Mouse (Mus musculus) midbrain, embryonic 11.5 days (tissue): Measurements from ENCODE around the gene Msl1. TPM values are rescaled to one million over a fixed set of nuclear protein-coding genes. Genes with fewer than 3 reads are reported as not detected.

Experiments used
- ATAC-seq: fragments of 200-750 bp; cut with Nextera tagmentation; 2 replicates; pipeline ENCODE4 v1.8.0; 2017; ENCODE audit warnings: moderate TSS enrichment, moderate library complexity; ENCODE audit not compliant: low FRiP score
- DNase-seq: peaks from one replicate; pipeline ENCODE4 v3.0.0; 2015; ENCODE audit warnings: low spot score; ENCODE audit errors: missing footprints
- H3K27ac ChIP-seq: fragments of 300-500 bp; sonication (generic); 2 replicates; pipeline ENCODE4 v1.5.1; 2014; ENCODE audit warnings: low read depth, low read length
- H3K27me3 ChIP-seq: fragments of 300-500 bp; sonication (generic); 2 replicates; pipeline ENCODE4 v1.6.1; 2014; ENCODE audit warnings: mild to moderate bottlenecking, low read length, moderate library complexity, mixed read lengths; ENCODE audit not compliant: control insufficient read depth, insufficient read depth
- H3K36me3 ChIP-seq: fragments of 300-500 bp; sonication (generic); 2 replicates; pipeline ENCODE4 v1.6.1; 2014; ENCODE audit warnings: mild to moderate bottlenecking, low read length, moderate library complexity, mixed read lengths; ENCODE audit not compliant: control insufficient read depth, insufficient read depth
- H3K4me1 ChIP-seq: fragments of 300-500 bp; sonication (generic); 2 replicates; pipeline ENCODE4 v1.6.1; 2014; ENCODE audit warnings: low read length; ENCODE audit not compliant: control insufficient read depth, insufficient read depth
- H3K4me2 ChIP-seq: fragments of 300-500 bp; sonication (generic); 2 replicates; pipeline ENCODE4 v1.6.1; 2014; ENCODE audit warnings: mild to moderate bottlenecking, moderate library complexity
- H3K4me3 ChIP-seq: fragments of 300-500 bp; sonication (generic); 2 replicates; pipeline ENCODE4 v1.5.1; 2014; ENCODE audit warnings: low read depth, low read length
- H3K9ac ChIP-seq: fragments of 300-500 bp; sonication (generic); 2 replicates; pipeline ENCODE4 v1.6.1; 2014; ENCODE audit warnings: low read length
- H3K9me3 ChIP-seq: fragments of 300-500 bp; sonication (generic); 2 replicates; pipeline ENCODE4 v1.6.1; 2016; ENCODE audit warnings: low read length; ENCODE audit not compliant: control insufficient read depth
- WGBS: fragments of 180-500 bp; shearing (Covaris S2); extraction: QIAGEN DNeasy Blood & Tissue Kit; methylation state at CpG from one replicate; pipeline ENCODE4 v1.1.7; 2014; 5-methylcytosine and 5-hydroxymethylcytosine counted together
- polyA plus RNA-seq: library from polyadenylated mRNA; unstranded; fragments of >200 nt; fragmentation: Nextera tagmentation; extraction: Ambion mirVana; gene quantifications from 2 replicates; pipeline ENCODE4 v1.2.1, GENCODE M21; 2014

Gene Msl1
- polyA plus RNA-seq, 1 experiment from 2014 or later = 24.0 TPM

DNA sequence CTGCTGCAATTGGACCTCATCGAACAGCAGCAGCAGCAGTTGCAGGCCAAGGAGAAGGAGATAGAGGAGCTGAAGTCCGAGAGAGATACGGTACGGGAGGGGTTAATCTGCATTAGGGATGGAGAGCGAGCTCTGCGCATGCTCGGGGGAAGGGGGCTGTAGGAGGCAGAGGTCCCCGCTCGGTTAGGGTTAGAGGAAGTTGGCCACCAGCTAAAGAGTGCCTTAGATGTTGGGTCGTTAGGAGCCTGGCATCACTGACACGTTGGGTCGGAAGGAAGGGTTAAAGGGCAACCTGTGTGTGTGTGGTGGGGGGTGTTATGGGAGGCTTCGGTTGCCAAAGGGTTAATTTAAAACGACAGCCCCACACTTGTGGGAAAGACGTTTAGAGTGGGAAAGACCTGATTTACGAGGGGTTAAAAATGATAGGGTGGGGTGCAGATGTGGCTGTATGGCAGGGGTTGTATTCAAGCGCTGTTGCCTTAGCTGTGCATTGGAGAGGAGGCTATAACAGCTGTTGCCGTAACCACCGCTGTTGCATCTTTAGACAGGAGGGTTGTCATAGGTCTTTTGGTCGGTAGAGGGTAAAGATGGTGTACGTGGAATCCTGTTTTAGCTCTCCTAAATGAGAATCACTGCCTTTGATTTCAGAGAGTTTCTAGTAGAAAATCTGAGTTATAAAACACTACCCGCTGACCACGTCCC is 1.4 kb downstream of the Msl1 start:
- peaks cover 27% of the 10 kb centered on the region for H3K4me1 ChIP-seq
- peak overlapping the region; percentile 99 for H3K27ac ChIP-seq
- peak overlapping the region; percentile 99 for H3K9ac ChIP-seq
- no peaks in the 10 kb centered on the region for H3K9me3 ChIP-seq
- H3K4me2 ChIP-seq = peak overlapping the region; percentile 69
- ATAC-seq (peak; percentile 59), DNase-seq (peak; percentile 99)
- WGBS = 5% methylated on average over 23 of the region's 23 CpGs
- peaks cover 9% of the 10 kb centered on the region; the same call in 1 of the 2 replicates for H3K36me3 ChIP-seq
- no peaks in the 10 kb centered on the region for H3K27me3 ChIP-seq
- peak overlapping the region; percentile 100 for H3K4me3 ChIP-seq

DNA sequence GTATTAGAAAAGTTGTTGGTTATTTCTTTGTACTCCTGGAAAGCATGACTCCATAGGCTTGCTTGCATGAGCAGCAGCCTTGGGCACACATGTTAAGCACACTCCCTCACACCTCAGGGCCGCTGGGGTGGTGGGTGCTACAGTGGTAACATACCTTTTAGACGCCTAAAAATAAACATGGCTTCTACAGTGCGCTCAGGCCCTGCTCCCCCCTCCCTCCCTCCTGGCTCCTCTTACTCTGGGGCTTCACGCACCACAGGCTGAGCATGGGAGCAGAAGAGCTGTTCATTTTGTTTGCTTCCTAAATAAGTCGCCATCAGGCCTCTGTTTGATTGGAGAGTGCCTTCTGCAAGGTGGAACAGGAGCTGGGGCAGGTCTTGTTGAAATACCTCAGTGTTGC is 2.0 kb downstream of the Msl1 start:
- Histone ChIP-seq H3K36me3 (peaks cover 12% of the 10 kb centered on the region), H3K27ac (no peak overlapping the region), H3K9ac (peak overlapping the region; percentile 99), H3K4me1 (peaks cover 23% of the 10 kb centered on the region), H3K4me3 (peak overlapping the region; percentile 100), H3K9me3 (no peaks in the 10 kb centered on the region), H3K4me2 (peak overlapping the region; percentile 69), H3K27me3 (no peaks in the 10 kb centered on the region)
- DNase-seq (no peak), ATAC-seq (no peak)
- WGBS = 17% methylated on average over 5 of the region's 5 CpGs

DNA sequence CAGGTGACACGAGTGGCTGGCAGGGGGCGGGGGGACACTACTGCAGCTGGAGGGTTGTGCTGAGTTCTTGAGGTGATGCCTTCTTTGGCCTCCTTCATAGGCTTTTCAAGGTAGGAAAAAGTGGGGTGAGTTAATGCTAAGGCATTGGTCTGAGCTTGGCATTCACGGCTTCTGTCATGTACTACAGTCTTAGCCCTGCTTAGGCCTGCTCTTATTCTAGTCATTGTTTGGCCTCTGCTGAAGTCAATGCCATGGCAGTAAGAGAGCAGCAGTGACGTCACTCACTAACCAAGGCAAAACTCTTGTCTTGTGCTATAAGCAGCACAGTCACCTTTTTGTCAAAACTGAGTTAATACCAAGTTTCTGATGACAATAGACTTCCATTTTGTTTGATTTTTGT is 2.6 kb downstream of the Msl1 start:
- DNase-seq = peak; percentile 89
- Histone ChIP-seq H3K4me1 (peaks cover 23% of the 10 kb centered on the region), H3K27ac (no peak overlapping the region), H3K4me2 (peak overlapping the region; percentile 69), H3K9me3 (no peaks in the 10 kb centered on the region), H3K27me3 (no peaks in the 10 kb centered on the region), H3K36me3 (peaks cover 17% of the 10 kb centered on the region), H3K9ac (peak overlapping the region; percentile 99), H3K4me3 (peak overlapping the region; percentile 100)
- WGBS = 63% methylated on average over 4 of the region's 4 CpGs
- ATAC-seq = no peak

- H3K27ac ChIP-seq = no peak within 1 kb of the TSS
- no peaks in the 10 kb centered on the region for H3K27me3 ChIP-seq
- ATAC-seq (no peak), DNase-seq (no peak)
- 95% methylated on average over 5 of the region's 5 CpGs for WGBS
- no peak within 1 kb of the TSS for H3K4me3 ChIP-seq
- H3K4me1 ChIP-seq = peaks cover 5% of the 10 kb centered on the region
- no peak within 1 kb of the TSS for H3K4me2 ChIP-seq
- no peak within 1 kb of the TSS for H3K9ac ChIP-seq
- H3K9me3 ChIP-seq = no peaks in the 10 kb centered on the region
- H3K36me3 ChIP-seq = peaks cover 38% of the 10 kb centered on the region
Observed at GRCm38 (mm10) chr11:98804605-98805004, 9.3 kb downstream of the Msl1 start, which contains the start of gene Casc3. TSS of gene Casc3 (plus strand) at chr11:98804905.

DNA sequence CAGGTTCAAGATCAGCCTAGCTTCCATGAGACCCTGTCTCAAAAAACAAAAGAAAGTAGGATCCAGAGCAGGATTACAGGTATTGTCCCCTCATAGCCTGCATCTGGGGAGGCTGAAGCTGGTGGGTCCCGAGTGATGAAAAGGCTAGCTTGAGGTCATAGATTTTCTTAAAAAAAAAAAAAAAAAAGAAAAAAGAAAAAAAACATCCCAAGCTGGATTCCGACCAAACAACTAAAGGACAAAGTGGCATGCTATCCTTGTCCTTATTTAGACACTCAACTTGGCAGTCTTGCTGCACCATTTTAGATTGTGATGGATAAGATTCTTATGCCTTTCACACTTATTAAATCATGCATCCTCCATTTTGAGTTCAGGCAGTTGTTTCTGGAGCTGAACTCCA is 13.1 kb downstream of the Msl1 start:
- Histone ChIP-seq H3K36me3 (peaks cover 29% of the 10 kb centered on the region), H3K9me3 (no peaks in the 10 kb centered on the region), H3K4me1 (peaks cover 15% of the 10 kb centered on the region), H3K9ac (no peak overlapping the region), H3K4me3 (no peak overlapping the region), H3K27me3 (no peaks in the 10 kb centered on the region), H3K4me2 (no peak overlapping the region), H3K27ac (no peak overlapping the region; the same call in 1 of the 2 replicates)
- WGBS = 82% methylated on average over 2 of the region's 2 CpGs
- DNase-seq (no peak), ATAC-seq (no peak)

DNA sequence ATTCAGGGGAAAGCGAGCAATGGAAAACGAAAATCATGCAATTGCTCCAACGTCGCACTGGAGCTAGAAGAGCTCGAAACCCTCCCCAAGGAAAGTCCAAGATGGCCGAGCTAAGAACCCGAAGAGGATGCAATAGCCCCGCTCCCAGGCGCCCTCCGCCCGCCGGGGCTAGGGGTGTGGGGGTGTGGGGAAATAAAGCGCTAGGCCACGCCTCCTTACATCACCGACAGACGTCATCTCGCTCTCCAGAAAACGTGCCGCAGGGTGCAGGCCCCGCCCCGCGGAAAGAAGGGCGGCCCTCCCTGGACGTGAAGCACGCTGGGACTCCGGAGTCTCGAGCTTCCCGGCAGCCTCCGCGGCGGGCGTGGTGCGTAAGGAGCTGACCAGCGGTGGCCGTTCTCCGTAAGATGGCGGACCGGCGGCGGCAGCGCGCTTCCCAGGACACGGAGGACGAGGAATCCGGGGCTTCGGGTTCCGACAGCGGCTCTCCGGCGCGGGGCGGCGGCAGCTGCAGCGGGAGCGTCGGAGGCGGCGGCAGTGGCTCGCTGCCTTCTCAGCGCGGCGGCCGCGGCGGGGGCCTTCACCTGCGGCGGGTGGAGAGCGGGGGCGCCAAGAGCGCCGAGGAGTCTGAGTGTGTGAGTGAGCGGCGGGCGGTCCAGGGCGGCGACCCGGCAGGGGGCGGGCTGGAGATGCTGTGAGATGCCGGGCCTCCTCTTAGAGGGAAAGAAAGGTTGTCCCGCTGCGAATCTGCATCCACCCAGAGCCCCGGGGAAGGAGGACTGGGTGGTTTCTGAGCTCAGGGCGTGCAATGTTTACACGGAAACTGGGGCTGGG is 14.4 kb downstream of the Msl1 start:
- Histone ChIP-seq H3K27ac (peak overlapping the region; percentile 96), H3K27me3 (no peaks in the 10 kb centered on the region), H3K9me3 (no peaks in the 10 kb centered on the region), H3K36me3 (peaks cover 19% of the 10 kb centered on the region), H3K4me2 (peak overlapping the region; percentile 71), H3K9ac (peak overlapping the region; percentile 93), H3K4me3 (peak overlapping the region; percentile 93), H3K4me1 (peaks cover 15% of the 10 kb centered on the region)
- WGBS = under 1% methylated on average over 77 of the region's 84 CpGs
- ATAC-seq (peak; percentile 99), DNase-seq (peak; percentile 100)

DNA sequence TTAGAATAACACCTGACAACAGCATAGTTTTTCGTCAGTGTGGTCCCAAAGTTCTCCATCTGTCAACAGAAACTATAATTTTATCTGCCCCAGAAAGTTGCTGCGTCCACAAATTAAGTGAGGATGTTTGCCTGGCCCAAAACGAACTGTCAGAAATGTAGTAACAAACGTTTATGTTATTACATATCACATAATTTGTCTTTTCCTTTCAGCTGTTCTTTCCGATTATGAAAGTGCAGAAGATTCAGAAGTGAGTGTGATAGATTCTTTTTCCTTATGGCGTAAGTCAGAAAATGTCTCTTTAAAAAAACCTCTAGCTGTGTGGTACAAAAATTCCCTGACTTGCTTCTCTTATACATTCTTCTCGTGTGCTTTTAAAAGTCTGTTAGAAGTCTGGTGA is 15.4 kb downstream of the Msl1 start:
- Histone ChIP-seq H3K27me3 (no peaks in the 10 kb centered on the region), H3K4me1 (peaks cover 15% of the 10 kb centered on the region), H3K9ac (peak overlapping the region; percentile 93), H3K4me3 (peak overlapping the region; percentile 93), H3K36me3 (peaks cover 15% of the 10 kb centered on the region), H3K27ac (no peak overlapping the region; the same call in 1 of the 2 replicates), H3K4me2 (peak overlapping the region; percentile 71), H3K9me3 (no peaks in the 10 kb centered on the region)
- no peak for ATAC-seq
- DNase-seq = no peak
- WGBS = 81% methylated on average over 7 of the region's 7 CpGs

GRCm38 (mm10) chr11:98816706-98817239 is 21.5 kb downstream of the Msl1 start:
- Histone ChIP-seq H3K9me3 (no peaks in the 10 kb centered on the region), H3K27ac (no peak overlapping the region), H3K4me1 (no peaks in the 10 kb centered on the region), H3K27me3 (no peaks in the 10 kb centered on the region), H3K4me2 (no peak overlapping the region), H3K4me3 (no peak overlapping the region), H3K9ac (no peak overlapping the region), H3K36me3 (peaks cover 33% of the 10 kb centered on the region)
- 96% methylated on average over 1 of the region's 1 CpGs for WGBS
- ATAC-seq = no peak
- DNase-seq = no peak

GRCm38 (mm10) chr11:98820968-98821367 is 25.7 kb downstream of the Msl1 start:
- ATAC-seq = no peak
- Histone ChIP-seq H3K4me1 (no peaks in the 10 kb centered on the region), H3K4me2 (no peak overlapping the region), H3K4me3 (no peak overlapping the region), H3K27ac (no peak overlapping the region), H3K9ac (no peak overlapping the region), H3K9me3 (no peaks in the 10 kb centered on the region), H3K36me3 (peaks cover 43% of the 10 kb centered on the region), H3K27me3 (no peaks in the 10 kb centered on the region)
- WGBS = 98% methylated on average over 5 of the region's 5 CpGs
- DNase-seq = no peak
